Comparison of ENCODE assay signal across 8 mouse cellular contexts in genomic region chr8:54529382-54530296, GRCm38 (mm10). TPM values are rescaled to one million over a fixed set of nuclear protein-coding genes. Genes with fewer than 3 reads are reported as not detected.
A peak's percentile ranks its signal among the peaks of the same experiment; 100 is the strongest.
DNase-seq lines count a peak whose midpoint lies in the region; ATAC-seq lines count a peak whose summit lies in the region.

Asb5 (plus strand) TSS chr8:54529580.
Spcs3 (minus strand) TSS chr8:54529998.

- peak; percentile 97 to 99 for DNase-seq in adrenal gland, adult (ENCODE audit: inconsistent age in 2 of 2, low spot score in 1 of 2)
- peak; percentile 97 for DNase-seq in embryo, embryonic 10.5 days (ENCODE audit: low spot score)
- DNase-seq in gastrocnemius, postnatal 14 days, result peak; percentile 97
- peak; percentile 94 to 98 for DNase-seq in left cerebral cortex, postnatal 10 days (ENCODE audit: extremely low spot score in 1 of 2, low spot score in 2 of 2)
- peak; percentile 95 for DNase-seq in right cerebral cortex, postnatal 25 days
- DNase-seq in urinary bladder, postnatal 4 days (ENCODE audit: low spot score in 2 of 2), result peak; percentile 92 to 95

- peak; percentile 83 for ATAC-seq in inflammation-experienced regulatory T-cells, adult 6 months
- ATAC-seq in megakaryocyte-erythroid progenitor cell, adult 5-6 weeks (replicated peaks; ENCODE audit: low FRiP score, low TSS enrichment, poor library complexity, severe bottlenecking), result peak; percentile 94

- intact Hi-C loops in gastrocnemius, postnatal 14 days (cut with DNase I; ENCODE audit: low total_unique reads), result no loop called here
- intact Hi-C loops in left cerebral cortex, postnatal 10 days (cut with DNase I), result no loop called here

RNA-seq across cellular contexts. Expression of gene Asb5, which starts in this region (rescaled TPM):
- total RNA-seq in gastrocnemius, postnatal 14 days (2021), result 100 to 1,000 TPM; 107 to 130 TPM
- not detected for polyA plus RNA-seq in inflammation-experienced regulatory T-cells, adult 6 months (2017; shearing (Covaris generic))
- total RNA-seq in left cerebral cortex, postnatal 10 days (2021), result 1 to 10 TPM; 1.9 to 2.1 TPM
- not detected in 2 replicates for total RNA-seq in megakaryocyte-erythroid progenitor cell, adult 5-6 weeks (2014; fragmentation: Nextera tagmentation)
- not detected in 2 replicates for total RNA-seq in megakaryocyte-erythroid progenitor cell, adult 5-6 weeks (2017)

RNA-seq across cellular contexts. Expression of gene Spcs3, which starts in this region (rescaled TPM):
- 10 to 100 TPM; 18.4 to 21.9 TPM for total RNA-seq in gastrocnemius, postnatal 14 days (2021)
- polyA plus RNA-seq in inflammation-experienced regulatory T-cells, adult 6 months (2017; shearing (Covaris generic)), result 100 to 1,000 TPM; 115 to 184 (median 120) TPM
- 10 to 100 TPM; 47.5 to 51.0 TPM for total RNA-seq in left cerebral cortex, postnatal 10 days (2021)
- total RNA-seq in megakaryocyte-erythroid progenitor cell, adult 5-6 weeks (2014; fragmentation: Nextera tagmentation), result 110 and 122 TPM in 2 replicates
- total RNA-seq in megakaryocyte-erythroid progenitor cell, adult 5-6 weeks (2017), result 117 and 132 TPM in 2 replicates

Comparison
In these comparisons a context has a peak if more than half of its experiments do, and no peak if none do; other contexts are left out.
1. Peak in every context shown above with its lines: DNase-seq and ATAC-seq.
2. RNA of gene Asb5 (total RNA-seq): 107 to 130 TPM in gastrocnemius, postnatal 14 days; 1.9 to 2.1 TPM in left cerebral cortex, postnatal 10 days and not detected in megakaryocyte-erythroid progenitor cell, adult 5-6 weeks; every median in the first group is over 10 times any median in the second.